Comparison of ENCODE assay signal across 8 mouse cellular contexts in genomic region chr5:137746282-137746850, GRCm38 (mm10). TPM values are rescaled to one million over a fixed set of nuclear protein-coding genes. Genes with fewer than 3 reads are reported as not detected.
DNase-seq lines count a peak whose midpoint lies in the region; ATAC-seq and TF ChIP-seq lines count a peak whose summit lies in the region.

No protein-coding gene starts in this region.

- intact Hi-C loops in heart, postnatal 10 days (cut with DNase I), result loop anchor here (5.0 kb wide), 1 partner anchor 214 kb away; the partner anchor contains the start of genes Epo and Gnb2

- no peak for TF ChIP-seq CTCF in C2C12 (IDR thresholded peaks at IDR 0.05; ENCODE audit: control insufficient read depth, insufficient read depth, insufficient read length)
- no peak for TF ChIP-seq CTCF in embryonic fibroblast, embryonic 13.5 days (IDR thresholded peaks at IDR 0.05; ENCODE audit: borderline replicate concordance, insufficient read depth, low read length)

- under 1% methylated on average over 20 of the region's 20 CpGs for WGBS in limb, embryonic 11.5 days
- WGBS in midbrain, embryonic 11.5 days, result under 1% methylated on average over 20 of the region's 20 CpGs
- WGBS in stomach, embryonic 15.5 days, result under 1% methylated on average over 20 of the region's 20 CpGs

- H3K4me2 ChIP-seq in limb, embryonic 11.5 days (ENCODE audit: low read depth, severe bottlenecking), result peak overlapping the region; percentile 98
- H3K4me2 ChIP-seq in midbrain, embryonic 11.5 days, result peak overlapping the region; percentile 97
- H3K4me2 ChIP-seq in stomach, embryonic 15.5 days, result peak overlapping the region; percentile 99

- peak overlapping the region; percentile 67 for H3K4me3 ChIP-seq in C2C12 (ENCODE audit: insufficient read depth, poor library complexity, severe bottlenecking)
- H3K4me3 ChIP-seq in embryonic fibroblast, embryonic 13.5 days (ENCODE audit: insufficient read depth, low read length), result peak overlapping the region; percentile 85
- peak overlapping the region; percentile 66 for H3K4me3 ChIP-seq in limb, embryonic 11.5 days (ENCODE audit: low read depth, low read length)
- peak overlapping the region; percentile 66 for H3K4me3 ChIP-seq in midbrain, embryonic 11.5 days (ENCODE audit: low read depth, low read length)
- peak overlapping the region; percentile 76 for H3K4me3 ChIP-seq in stomach, embryonic 15.5 days (replicated peaks)

- H3ac ChIP-seq in C2C12 (ENCODE audit: control insufficient read depth, insufficient read length, low read depth), result peak overlapping the region; percentile 61

- peaks cover 37% of the 10 kb centered on the region for H3K79me2 ChIP-seq in C2C12 (ENCODE audit: control insufficient read depth, insufficient read depth)

- H3K27me3 ChIP-seq in C2C12 (ENCODE audit: control insufficient read depth, insufficient read depth, insufficient read length), result no peaks in the 10 kb centered on the region
- no peaks in the 10 kb centered on the region for H3K27me3 ChIP-seq in limb, embryonic 11.5 days (ENCODE audit: control insufficient read depth, insufficient read depth, low read length)
- no peaks in the 10 kb centered on the region for H3K27me3 ChIP-seq in midbrain, embryonic 11.5 days (ENCODE audit: control insufficient read depth, insufficient read depth, low read length)
- no peaks in the 10 kb centered on the region for H3K27me3 ChIP-seq in stomach, embryonic 15.5 days (replicated peaks)

- H3K9ac ChIP-seq in limb, embryonic 11.5 days (ENCODE audit: low read length), result peak overlapping the region; percentile 72
- H3K9ac ChIP-seq in midbrain, embryonic 11.5 days (ENCODE audit: low read length), result peak overlapping the region; percentile 81
- peak overlapping the region; percentile 71 for H3K9ac ChIP-seq in stomach, embryonic 15.5 days

- DNase-seq in T-cell, adult 2 months (ENCODE audit: low spot score), result peak; percentile 60
- DNase-seq in heart, postnatal 10 days, result peak; percentile 86
- peak; percentile 76 for DNase-seq in limb, embryonic 11.5 days (ENCODE audit: low spot score)
- peak; percentile 96 for DNase-seq in midbrain, embryonic 11.5 days (ENCODE audit: low spot score, missing footprints)
- DNase-seq in layer of hippocampus, adult 11-12 months (ENCODE audit: low spot score), result no peak

- peak overlapping the region; percentile 90 for H3K27ac ChIP-seq in embryonic fibroblast, embryonic 13.5 days (ENCODE audit: insufficient read depth, low read length)
- peak overlapping the region; percentile 65 for H3K27ac ChIP-seq in limb, embryonic 11.5 days (replicated peaks; ENCODE audit: low read depth, low read length)
- H3K27ac ChIP-seq in midbrain, embryonic 11.5 days (ENCODE audit: low read depth, low read length), result peak overlapping the region; percentile 86
- peak overlapping the region; percentile 96 for H3K27ac ChIP-seq in stomach, embryonic 15.5 days

- peak; percentile 35; the same call in 1 of the 2 replicates for TF ChIP-seq POLR2A in embryonic fibroblast, embryonic 13.5 days (IDR thresholded peaks at IDR 0.05; ENCODE audit: low read depth, low read length)

- peaks cover 16% of the 10 kb centered on the region for H3K79me3 ChIP-seq in C2C12 (ENCODE audit: low read depth)

- H3K4me1 ChIP-seq in embryonic fibroblast, embryonic 13.5 days (ENCODE audit: control insufficient read depth, insufficient read depth, low read length), result no peaks in the 10 kb centered on the region
- H3K4me1 ChIP-seq in limb, embryonic 11.5 days (ENCODE audit: control insufficient read depth, insufficient read depth, low read length), result peaks cover 27% of the 10 kb centered on the region
- peaks cover 31% of the 10 kb centered on the region for H3K4me1 ChIP-seq in midbrain, embryonic 11.5 days (ENCODE audit: control insufficient read depth, insufficient read depth, low read length)
- H3K4me1 ChIP-seq in stomach, embryonic 15.5 days, result peaks cover 25% of the 10 kb centered on the region

- no peaks in the 10 kb centered on the region for H3K9me3 ChIP-seq in limb, embryonic 11.5 days (ENCODE audit: control insufficient read depth, low read length)
- no peaks in the 10 kb centered on the region for H3K9me3 ChIP-seq in midbrain, embryonic 11.5 days (ENCODE audit: control insufficient read depth, low read length)
- no peaks in the 10 kb centered on the region for H3K9me3 ChIP-seq in stomach, embryonic 15.5 days

- peaks cover 4% of the 10 kb centered on the region for H3K36me3 ChIP-seq in C2C12 (ENCODE audit: control insufficient read depth, insufficient read depth)
- H3K36me3 ChIP-seq in limb, embryonic 11.5 days (ENCODE audit: control insufficient read depth, insufficient read depth, low read length), result peaks cover 2% of the 10 kb centered on the region; the same call in 1 of the 2 replicates
- no peaks in the 10 kb centered on the region; the same call in 1 of the 2 replicates for H3K36me3 ChIP-seq in midbrain, embryonic 11.5 days (ENCODE audit: control insufficient read depth, insufficient read depth, low read length)
- peaks cover 8% of the 10 kb centered on the region for H3K36me3 ChIP-seq in stomach, embryonic 15.5 days

- peak; percentile 16; the same call in 1 of the 2 replicates for ATAC-seq in limb, embryonic 11.5 days (ENCODE audit: insufficient number of reproducible peaks, low FRiP score, low TSS enrichment, low read depth)
- ATAC-seq in midbrain, embryonic 11.5 days (ENCODE audit: low FRiP score), result peak; percentile 45
- ATAC-seq in stomach, embryonic 15.5 days (ENCODE audit: insufficient read depth, low FRiP score, low read depth), result peak; percentile 19

TF ChIP-seq in C2C12, 6 proteins besides CTCF, POLR2A, EP300 and RAD21:
- no peak for TF ChIP-seq MYOG (IDR thresholded peaks at IDR 0.05; ENCODE audit: control insufficient read depth, extremely low read depth, insufficient read length)
- TF ChIP-seq USF1 (IDR thresholded peaks at IDR 0.05; ENCODE audit: low read depth), result no peak
- TF ChIP-seq CEBPB (IDR thresholded peaks at IDR 0.05; ENCODE audit: low read depth), result no peak
- no peak for TF ChIP-seq MYOD1 (IDR thresholded peaks at IDR 0.05; ENCODE audit: control insufficient read depth, insufficient read length, low read depth)
- no peak for TF ChIP-seq FOSL1 (IDR thresholded peaks at IDR 0.05; ENCODE audit: insufficient read depth, low read length, poor library complexity, severe bottlenecking)
- no peak for TF ChIP-seq MAX (IDR thresholded peaks at IDR 0.05)

RNA-seq across cellular contexts. Expression of gene Tsc22d4, which starts 0.8 kb away (rescaled TPM):
- 32.4 TPM for polyA plus RNA-seq in C2C12 (2012; fragmentation: generic; extraction: Trizol)
- 66.6 and 71.5 TPM in 2 replicates for polyA plus RNA-seq in embryonic fibroblast, embryonic 13.5 days (2011; ENCODE audit: insufficient read length, low read depth, missing spikeins)
- 100 to 1,000 TPM; 279 to 287 TPM for total RNA-seq in heart, postnatal 10 days (2021)
- 96.0 and 101 TPM in 2 replicates for polyA plus RNA-seq in limb, embryonic 11.5 days (2014; fragmentation: Nextera tagmentation; extraction: Ambion mirVana)
- polyA plus RNA-seq in midbrain, embryonic 11.5 days (2014; fragmentation: Nextera tagmentation; extraction: Ambion mirVana), result 47.0 and 62.9 TPM in 2 replicates
- polyA plus RNA-seq in stomach, embryonic 15.5 days (2015; fragmentation: Nextera tagmentation; extraction: Ambion mirVana), result 130 and 138 TPM in 2 replicates

RNA-seq across cellular contexts. Expression of gene Nyap1, which starts 5.0 kb away (rescaled TPM):
- 3.6 TPM for polyA plus RNA-seq in C2C12 (2012; fragmentation: generic; extraction: Trizol)
- polyA plus RNA-seq in embryonic fibroblast, embryonic 13.5 days (2011; ENCODE audit: insufficient read length, low read depth, missing spikeins), result 5.7 and 7.0 TPM in 2 replicates
- total RNA-seq in heart, postnatal 10 days (2021), result 1 to 10 TPM; 1.6 to 1.7 TPM
- polyA plus RNA-seq in limb, embryonic 11.5 days (2014; fragmentation: Nextera tagmentation; extraction: Ambion mirVana), result 1.2 and 1.8 TPM in 2 replicates
- 4.8 TPM in 2 replicates for polyA plus RNA-seq in midbrain, embryonic 11.5 days (2014; fragmentation: Nextera tagmentation; extraction: Ambion mirVana)
- polyA plus RNA-seq in stomach, embryonic 15.5 days (2015; fragmentation: Nextera tagmentation; extraction: Ambion mirVana), result 2.7 and 2.9 TPM in 2 replicates

RNA-seq across cellular contexts. Expression of gene Ppp1r35, which starts 32.3 kb away (rescaled TPM):
- polyA plus RNA-seq in C2C12 (2012; fragmentation: generic; extraction: Trizol), result 42.7 TPM
- 11.5 and 14.6 TPM in 2 replicates for polyA plus RNA-seq in embryonic fibroblast, embryonic 13.5 days (2011; ENCODE audit: insufficient read length, low read depth, missing spikeins)
- 10 to 100 TPM; 13.4 to 17.4 TPM for total RNA-seq in heart, postnatal 10 days (2021)
- polyA plus RNA-seq in limb, embryonic 11.5 days (2014; fragmentation: Nextera tagmentation; extraction: Ambion mirVana), result 61.4 and 62.0 TPM in 2 replicates
- polyA plus RNA-seq in midbrain, embryonic 11.5 days (2014; fragmentation: Nextera tagmentation; extraction: Ambion mirVana), result 73.3 and 83.1 TPM in 2 replicates
- 22.5 and 26.2 TPM in 2 replicates for polyA plus RNA-seq in stomach, embryonic 15.5 days (2015; fragmentation: Nextera tagmentation; extraction: Ambion mirVana)

RNA-seq across cellular contexts. Expression of gene Mepce, which starts 41.1 kb away (rescaled TPM):
- 44.6 TPM for polyA plus RNA-seq in C2C12 (2012; fragmentation: generic; extraction: Trizol)
- 27.7 and 34.8 TPM in 2 replicates for polyA plus RNA-seq in embryonic fibroblast, embryonic 13.5 days (2011; ENCODE audit: insufficient read length, low read depth, missing spikeins)
- 10 to 100 TPM; 26.2 to 41.3 TPM for total RNA-seq in heart, postnatal 10 days (2021)
- polyA plus RNA-seq in limb, embryonic 11.5 days (2014; fragmentation: Nextera tagmentation; extraction: Ambion mirVana), result 12.0 and 12.2 TPM in 2 replicates
- 11.4 and 11.5 TPM in 2 replicates for polyA plus RNA-seq in midbrain, embryonic 11.5 days (2014; fragmentation: Nextera tagmentation; extraction: Ambion mirVana)
- 7.5 and 10.4 TPM in 2 replicates for polyA plus RNA-seq in stomach, embryonic 15.5 days (2015; fragmentation: Nextera tagmentation; extraction: Ambion mirVana)

RNA-seq across cellular contexts. Expression of gene Zcwpw1, which starts 41.2 kb away (rescaled TPM):
- polyA plus RNA-seq in C2C12 (2012; fragmentation: generic; extraction: Trizol), result 0.73 TPM
- 3.5 and 7.1 TPM in 2 replicates for polyA plus RNA-seq in embryonic fibroblast, embryonic 13.5 days (2011; ENCODE audit: insufficient read length, low read depth, missing spikeins)
- 1 to 10 TPM; 2.8 to 3.1 TPM for total RNA-seq in heart, postnatal 10 days (2021)
- 19.6 and 20.1 TPM in 2 replicates for polyA plus RNA-seq in limb, embryonic 11.5 days (2014; fragmentation: Nextera tagmentation; extraction: Ambion mirVana)
- 11.4 and 14.8 TPM in 2 replicates for polyA plus RNA-seq in midbrain, embryonic 11.5 days (2014; fragmentation: Nextera tagmentation; extraction: Ambion mirVana)
- polyA plus RNA-seq in stomach, embryonic 15.5 days (2015; fragmentation: Nextera tagmentation; extraction: Ambion mirVana), result 18.3 and 20.5 TPM in 2 replicates
